Mouse (Mus musculus) spleen, postnatal 14 days (tissue): ENCODE measurements around the gene Stk17b.
A peak's percentile ranks its signal among the peaks of the same experiment; 100 is the strongest.

Experiments
- DNase-seq, 2 experiments: peaks; one replicate each; pipeline ENCODE4 v3.0.0; 2021 to 2022; ENCODE audit warnings: low spot score in 2 of 2

The Stk17b gene

DNA sequence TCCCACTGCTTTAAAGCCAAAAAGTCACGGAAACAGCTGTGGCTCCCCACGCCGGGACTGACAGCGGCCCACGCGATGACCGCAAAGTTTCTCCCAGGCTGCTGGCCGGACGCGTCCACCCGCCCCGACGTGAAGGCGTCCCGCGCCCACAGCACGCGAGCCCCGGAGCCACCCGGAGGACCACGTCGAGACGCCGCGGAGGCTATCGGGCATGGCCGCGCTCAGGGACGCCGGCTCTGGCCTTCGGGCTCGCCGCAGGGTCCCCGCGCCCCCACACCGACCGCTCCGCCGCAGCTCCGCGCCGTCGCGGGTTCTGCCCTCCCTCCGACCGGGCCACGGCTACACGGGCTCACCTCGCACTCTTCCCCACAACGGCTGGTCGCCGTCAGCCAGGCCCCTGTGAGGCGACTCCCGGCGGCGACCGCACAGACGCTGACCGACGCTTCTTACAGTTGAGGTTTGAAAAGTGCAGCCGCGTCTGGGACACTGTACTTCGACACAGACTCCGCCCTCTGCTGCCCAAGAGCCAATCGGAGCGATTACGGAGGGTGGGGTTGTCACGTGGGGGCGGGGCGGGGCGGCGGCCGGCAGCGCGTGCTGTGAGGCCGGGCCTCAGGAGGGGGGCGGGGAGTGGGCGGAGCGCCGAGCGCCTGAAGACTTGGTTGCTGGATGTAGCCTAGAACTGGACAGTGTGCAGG lies at the start of gene Stk17b:
TSS of gene Stk17b (minus strand) at position 504 of the 698 bp plus-strand sequence.
- DNase-seq: peak; percentile 89 to 90

DNA sequence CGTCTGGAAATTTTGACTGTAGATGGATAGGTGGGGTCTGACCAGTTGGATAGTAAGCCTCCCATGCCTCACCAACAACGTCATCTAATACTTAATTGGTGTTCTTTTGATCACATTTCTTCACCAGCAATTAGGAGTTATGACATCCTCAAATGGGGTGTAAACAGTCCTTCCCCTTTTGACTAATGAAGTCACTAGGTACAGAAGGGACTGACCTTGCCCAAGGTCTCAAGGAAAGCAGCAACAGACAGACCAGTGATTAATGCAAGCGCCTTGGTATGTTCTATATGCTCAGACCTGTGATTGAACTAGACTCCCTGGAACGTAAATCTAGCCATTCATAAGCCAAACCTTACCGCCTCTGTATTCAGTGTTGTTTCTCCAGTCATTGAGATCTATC lies 45.3 kb upstream of the Stk17b start:
- DNase-seq: no peak

DNA sequence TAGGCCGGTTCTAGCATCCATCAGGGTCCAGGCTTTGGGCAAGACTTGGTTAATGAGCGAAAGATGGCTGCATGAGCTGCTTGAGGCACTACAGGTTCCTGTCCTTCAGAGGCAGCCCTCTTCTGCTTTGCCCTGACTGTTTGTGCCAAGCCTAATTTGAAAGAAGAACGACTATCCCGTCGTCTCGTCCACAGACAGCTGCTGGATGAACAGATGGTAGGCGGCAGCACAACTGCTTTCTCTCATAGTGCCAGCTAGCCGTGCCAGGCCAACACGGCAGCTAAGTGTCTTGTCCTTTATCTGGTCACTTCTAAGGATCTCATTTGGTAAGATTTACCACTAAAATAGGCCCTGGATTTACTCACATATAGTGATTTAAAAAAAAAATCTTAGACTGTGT lies 44.1 kb upstream of the Stk17b start:
- no peak for DNase-seq

DNA sequence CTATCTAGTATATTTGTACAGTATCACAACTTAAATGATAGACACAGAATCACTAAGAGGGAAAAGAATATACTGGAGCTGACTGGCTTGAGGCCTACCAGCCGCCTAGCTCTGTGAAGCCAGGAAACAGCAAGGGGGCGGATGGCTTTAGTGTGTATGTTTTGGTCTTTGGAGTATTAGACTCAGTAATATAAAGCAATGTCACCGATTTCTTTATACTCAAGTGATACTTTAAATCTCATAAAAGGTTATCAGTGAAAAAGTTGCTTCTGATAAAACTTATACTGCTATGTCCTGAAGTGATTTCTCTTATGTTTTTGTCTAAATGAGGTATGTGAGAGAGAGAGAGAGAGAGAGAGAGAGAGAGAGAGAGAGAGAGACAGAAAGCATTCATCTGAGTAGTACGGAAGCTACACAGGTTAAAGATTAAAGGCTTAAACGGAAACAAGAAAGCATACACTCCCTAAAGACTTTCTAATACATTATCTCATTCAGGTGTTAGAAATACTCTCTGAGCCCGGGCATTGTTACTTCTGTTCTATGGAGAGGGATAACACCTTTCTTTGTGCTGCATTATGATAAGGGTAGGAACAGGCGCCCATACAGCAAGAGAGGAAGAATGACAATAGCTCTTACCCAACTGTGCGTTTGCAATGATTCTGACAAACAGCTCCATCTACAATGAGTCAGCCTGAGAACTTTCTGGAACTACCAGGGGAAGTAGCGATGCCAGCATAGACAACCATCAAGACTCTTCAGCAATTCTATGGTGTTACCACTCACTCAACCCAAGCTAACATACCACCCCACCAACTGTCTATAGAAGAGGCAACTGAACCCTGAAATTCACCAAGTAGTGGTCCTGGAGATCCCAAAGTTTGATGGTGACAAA lies 39.7 kb upstream of the Stk17b start:
- no peak for DNase-seq

DNA sequence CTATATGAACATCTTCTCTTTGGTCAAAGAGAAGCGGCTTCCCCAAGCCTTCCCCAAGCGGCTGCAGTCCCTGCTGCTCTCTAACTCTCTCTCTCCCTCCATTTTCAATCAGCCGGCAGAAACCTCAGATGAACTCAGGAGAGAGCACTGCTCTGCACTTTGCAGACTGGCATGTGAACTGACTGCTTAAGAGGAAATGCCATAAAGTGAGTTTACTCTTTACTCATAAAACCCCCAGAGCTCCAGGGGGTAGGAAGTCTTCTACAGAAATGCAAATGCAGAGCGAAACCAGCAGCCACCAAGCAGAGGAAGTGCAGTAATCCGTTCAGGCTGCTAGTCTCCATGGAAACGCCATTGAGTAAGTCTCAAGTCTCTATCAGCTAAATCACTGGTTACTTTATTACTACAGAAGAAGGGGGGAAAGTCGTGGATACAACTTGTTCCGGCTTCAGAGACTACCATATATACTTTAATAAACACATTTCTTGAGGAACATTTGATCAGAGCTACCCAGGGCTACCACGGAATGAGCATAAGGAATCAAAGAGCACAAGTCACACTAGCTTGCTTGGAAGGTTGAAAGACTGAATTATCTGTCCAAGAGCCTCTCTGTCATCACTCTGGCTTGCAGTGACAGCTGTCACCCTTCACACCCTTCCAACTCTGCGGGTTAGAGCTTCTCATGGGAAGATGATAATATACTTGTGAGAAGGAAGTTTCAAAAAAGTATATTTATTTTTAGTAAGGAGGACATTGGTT lies 38.8 kb upstream of the Stk17b start:
- peak; percentile 12 to 33 for DNase-seq

DNA sequence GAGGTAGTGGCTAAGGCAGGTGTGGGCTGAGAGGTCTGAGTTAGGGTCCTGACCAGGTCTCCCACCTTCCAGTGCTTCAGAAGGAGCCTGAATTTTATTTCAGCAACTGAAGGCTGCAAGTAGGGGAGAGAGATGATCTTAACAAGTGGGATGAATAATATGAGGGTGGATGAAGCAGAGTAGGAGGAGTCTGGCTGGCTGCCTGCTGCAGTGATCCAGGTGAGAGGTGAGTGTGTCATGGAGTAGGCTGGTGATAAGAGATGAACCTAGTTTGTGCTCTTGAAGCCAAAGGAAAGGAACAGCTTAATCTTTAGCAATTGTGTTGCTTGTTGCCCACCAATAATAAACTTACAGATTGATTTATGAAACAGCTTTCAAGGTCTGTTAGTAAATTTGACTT lies 37.0 kb upstream of the Stk17b start:
- no peak for DNase-seq

DNA sequence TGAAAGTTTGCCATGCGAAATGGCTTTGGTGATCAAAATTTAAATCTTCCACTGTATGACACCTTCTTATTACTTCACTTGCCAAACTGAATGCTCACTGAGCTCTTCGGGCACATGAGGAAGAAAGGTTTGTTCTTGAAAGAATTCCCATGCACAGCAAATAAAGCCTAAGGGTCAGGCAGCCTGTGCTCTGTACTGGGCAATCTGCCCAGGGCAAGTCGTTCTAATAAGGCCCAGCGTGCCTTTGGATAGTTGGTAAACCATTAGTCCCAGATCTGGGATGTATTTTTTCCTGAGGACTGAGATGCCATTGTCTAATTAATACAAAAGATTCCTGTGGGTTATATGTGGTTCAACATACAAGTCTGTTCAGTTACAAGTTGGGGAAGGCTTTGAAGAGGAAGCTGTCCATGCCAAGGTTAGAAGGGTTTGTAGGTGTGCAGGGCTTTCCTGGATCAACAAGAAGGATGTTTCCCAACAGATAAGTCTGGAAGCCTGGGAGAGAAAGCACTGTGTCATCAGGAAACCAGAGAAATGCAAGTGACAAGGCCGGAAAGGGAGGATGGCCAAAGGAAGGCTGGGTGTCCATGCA lies 35.1 kb upstream of the Stk17b start:
- DNase-seq: no peak

DNA sequence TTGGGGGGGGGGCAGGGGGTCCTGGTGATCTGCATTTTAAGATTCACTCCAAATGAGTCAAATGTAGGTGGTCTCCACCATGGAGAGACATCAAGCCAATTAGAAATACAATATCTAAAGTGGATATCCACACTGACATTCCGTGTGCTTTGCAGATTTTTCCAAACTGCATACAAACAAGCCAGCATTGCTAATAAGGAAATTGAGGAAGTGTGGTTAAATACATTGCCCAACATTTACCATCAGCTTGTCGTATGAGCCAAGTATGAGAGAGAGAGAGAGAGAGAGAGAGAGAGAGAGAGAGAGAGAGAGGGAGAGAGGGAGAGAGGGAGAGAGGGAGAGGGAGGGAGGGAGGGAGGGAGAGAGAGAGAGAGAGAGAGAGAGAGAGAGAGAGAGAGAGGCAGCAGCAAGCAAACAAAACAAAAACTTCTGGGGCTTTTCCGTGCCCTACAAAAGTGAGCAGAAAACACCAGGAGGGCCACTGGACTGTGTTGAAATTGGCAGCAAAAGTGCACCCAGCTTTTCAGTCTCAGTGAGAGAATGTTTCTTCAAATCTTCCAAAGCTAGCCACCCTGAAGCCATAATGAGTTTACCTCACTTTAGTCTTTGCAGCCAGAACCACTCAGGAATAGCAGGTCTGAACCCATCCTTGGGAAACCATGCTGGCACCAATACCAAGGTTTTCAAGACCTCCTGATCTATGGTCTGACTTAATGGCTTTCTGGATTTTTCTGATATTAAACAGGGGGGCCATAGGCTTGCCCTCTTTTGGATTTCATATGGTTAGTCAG lies 33.2 kb upstream of the Stk17b start:
- DNase-seq: no peak

DNA sequence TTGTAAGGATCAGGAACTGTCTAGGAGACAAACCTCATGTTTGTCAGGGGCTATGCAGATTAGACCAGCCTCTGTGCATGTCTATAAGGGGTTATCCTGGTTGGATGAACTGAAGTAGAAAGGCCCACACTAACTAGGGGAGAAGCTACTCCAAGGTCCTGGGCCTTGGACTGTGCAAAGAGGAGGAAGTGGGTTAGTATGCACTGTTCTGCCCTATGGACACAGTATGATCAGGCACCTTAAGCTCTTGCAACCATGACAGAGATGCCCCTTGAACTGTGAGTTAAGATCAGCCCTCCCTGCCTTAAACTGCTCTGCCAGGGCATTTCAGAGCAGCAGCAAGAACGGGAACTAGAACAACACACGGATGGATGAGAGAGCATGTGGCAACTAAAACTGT lies 31.3 kb upstream of the Stk17b start:
- DNase-seq: no peak

DNA sequence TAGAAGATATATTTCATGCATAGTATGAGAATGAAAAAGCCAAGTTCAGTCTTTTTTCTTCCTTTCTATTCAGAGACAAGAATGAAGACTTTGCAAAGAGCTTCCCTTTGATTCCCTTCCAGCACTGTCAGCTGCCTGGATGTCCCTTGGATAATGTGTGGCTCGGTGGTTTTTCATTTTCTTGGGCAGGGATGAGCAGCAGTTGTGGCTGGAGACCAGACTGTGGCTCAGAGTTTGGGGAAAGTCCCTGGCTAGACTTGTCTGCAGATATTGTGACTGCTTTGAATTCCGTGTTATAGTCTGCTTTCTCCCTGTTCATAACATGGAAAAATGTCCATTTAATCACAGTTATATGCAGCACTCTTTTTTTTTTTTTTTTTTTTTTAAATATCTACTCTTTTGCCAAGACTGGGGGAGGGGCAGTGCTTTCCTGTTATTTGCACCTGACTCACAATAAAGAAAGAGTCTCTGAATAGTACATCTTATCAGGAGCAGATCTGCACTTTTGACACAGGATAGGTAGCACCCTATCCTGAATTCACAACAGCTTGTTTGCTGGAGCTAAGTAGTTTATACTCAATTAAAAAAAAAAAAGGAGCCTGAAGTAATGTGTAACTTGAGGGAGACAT lies 29.2 kb upstream of the Stk17b start:
- DNase-seq: no peak

DNA sequence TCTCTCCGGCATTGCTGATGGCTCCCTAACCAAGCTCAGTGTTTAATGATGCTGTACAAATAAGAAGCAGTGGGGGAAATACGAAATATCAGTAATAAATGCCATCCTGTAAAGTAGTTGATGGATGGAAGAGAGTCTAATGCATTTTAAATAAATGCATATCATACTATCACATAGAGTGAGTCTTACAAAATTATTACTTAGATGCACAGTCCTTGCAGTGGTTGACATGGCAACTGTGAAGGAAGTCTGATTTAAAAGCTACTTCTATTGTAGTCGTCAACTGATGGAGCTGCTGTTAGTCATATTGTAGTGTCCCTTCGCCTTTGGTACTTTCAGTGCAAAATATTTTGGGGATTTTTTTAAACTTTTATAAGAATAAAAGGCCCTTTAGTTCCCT lies 26.9 kb upstream of the Stk17b start:
- no peak for DNase-seq

DNA sequence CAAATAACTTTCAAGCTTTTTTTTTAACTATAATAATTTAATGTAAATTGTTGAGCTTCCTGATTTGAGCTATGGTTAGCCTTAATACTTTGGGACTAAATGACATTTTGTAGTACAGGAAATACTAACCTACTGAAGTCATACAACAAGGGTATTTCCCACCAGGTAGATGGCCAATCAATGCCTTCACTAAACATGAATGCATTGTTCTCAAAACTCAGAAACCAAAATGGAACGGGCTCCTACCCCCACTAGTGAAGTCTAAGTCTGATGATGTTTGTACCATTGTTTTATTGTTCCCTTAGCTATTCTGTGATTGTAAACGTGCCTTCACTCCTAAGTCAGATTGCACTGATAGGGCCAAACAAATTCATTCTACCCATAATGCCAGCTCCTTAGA lies 23.2 kb upstream of the Stk17b start:
- DNase-seq: no peak

DNA sequence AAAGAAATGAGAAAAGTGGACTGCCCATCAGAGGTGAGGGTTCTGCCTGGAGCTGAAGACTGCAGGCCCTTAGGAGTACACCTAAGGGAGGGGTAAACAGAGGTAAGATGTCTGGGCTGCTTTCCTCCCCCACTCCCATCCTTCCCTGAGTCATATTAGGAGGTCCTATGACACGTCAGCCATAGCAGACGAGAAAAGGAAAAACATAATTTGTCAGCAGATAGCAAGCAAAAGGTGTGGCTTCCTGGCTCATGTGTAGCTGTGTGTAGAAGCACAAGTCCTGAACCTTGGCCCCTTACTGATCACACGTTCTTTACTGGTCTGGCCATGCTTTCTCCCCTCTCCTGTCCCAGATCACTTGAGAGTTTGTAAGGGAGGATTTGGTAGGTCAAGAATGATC lies 12.8 kb upstream of the Stk17b start:
- DNase-seq: no peak

DNA sequence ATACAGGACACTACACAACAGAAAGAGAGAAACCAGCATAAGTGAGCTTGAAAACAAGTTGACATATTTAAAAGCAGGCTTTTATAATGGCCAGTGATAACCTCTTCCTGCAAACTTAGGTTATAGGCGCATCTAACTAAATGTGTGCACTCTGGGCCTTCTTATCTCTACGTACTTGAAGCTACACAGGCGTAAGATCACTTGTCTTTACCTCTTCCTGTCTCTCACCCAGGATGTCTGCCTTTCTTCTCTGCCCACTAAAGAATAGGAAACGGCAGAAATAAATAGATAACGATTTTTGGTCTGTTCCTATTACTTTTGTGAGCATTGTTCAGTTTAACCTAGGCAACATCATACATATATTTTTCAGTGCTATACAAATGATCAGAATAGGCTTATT lies 12.1 kb upstream of the Stk17b start:
- no peak for DNase-seq

DNA sequence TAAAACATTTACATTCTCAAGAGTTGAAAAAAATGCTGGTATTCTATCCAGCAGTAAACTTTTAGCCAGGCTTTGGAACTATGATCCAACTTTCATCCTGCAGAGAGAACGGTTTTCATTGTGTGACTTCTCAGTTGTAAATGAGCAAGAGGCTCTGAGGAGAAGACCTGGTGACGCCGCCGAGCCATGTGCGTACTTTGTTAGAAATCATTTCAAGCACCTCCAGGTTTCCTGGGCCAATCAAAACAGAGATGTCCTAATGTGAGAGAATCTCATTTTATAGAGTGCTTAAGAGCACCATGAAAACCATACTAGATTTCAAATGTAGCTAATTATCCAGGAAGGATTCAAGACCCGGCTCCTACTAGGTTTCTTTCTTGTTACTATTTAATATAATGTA lies 11.2 kb upstream of the Stk17b start:
- no peak for DNase-seq

DNA sequence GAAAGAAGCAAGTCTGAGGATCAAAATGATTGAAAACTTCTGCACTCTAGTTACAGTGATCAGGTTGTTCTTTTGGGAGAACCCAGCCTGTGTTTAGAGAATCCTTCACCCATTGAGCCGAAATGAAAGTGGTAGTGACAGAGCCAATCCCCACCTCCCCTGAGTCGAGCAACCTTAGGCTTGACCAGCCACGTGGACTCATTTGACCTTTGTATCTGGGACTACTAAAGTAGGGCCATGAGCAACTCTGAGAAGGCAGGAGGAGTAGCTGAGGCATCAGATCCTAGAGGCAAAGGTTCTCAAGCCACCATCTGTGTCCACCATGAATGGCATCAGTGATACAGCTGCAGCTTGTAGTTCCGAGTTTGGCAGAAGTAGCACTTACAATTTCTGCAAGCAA lies 10.6 kb upstream of the Stk17b start:
- DNase-seq: no peak

DNA sequence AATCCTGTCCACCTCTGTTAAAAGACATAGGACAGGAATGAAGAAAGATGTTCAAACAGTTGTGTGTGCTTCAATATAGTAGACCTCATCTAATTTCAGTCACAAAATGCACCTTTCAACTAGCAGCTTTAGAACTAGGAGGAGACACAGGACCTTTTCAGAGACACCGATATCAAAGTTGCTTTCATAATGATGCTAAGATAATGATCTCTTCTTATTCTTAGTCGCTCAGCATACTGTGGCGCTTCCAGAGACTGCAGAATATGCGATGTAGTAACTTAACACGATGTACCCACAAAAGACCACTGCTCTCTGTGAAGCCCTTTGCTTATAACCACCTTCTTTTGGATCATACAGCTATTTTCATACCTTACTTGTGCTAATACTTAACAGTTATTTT lies 10.1 kb upstream of the Stk17b start:
- no peak for DNase-seq

DNA sequence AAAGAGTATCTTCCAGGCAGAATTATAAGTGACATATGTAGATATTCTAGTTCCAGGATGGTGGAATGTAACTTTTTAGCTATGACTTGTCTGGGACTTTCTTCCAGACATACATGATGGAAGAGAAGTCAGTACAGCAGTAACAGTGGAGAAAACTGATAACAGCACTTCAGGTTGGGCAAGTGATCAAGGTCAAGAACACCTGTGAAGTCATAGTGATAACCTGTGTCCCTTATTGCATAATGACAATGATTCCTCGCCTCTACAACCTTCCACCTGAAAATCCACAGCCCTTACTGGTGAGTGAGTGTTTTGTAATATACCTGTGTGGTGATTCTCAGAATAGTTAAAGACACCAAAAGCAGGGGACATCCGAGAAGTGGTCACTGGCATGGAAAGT lies 9.3 kb upstream of the Stk17b start:
- DNase-seq: no peak

DNA sequence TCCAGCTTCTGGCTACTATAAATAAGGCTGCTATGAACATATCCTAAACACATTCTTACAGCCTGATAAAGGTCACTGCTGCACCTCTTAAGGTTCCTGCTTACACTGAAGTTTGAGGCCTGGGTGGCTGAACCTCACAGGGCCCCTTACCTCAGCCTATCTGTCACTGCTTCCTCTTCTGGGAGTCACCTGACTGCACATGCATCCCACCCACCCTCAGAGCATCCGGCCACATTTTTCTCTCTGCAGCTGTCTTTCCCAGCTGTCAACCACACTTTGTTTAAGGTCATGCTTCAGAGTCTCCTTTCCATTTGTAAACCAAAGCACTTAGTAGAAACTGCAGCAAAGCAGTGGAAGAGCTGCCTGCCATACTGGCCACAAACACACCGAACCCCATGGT lies 6.3 kb upstream of the Stk17b start:
- peak; percentile 49 to 60 for DNase-seq

DNA sequence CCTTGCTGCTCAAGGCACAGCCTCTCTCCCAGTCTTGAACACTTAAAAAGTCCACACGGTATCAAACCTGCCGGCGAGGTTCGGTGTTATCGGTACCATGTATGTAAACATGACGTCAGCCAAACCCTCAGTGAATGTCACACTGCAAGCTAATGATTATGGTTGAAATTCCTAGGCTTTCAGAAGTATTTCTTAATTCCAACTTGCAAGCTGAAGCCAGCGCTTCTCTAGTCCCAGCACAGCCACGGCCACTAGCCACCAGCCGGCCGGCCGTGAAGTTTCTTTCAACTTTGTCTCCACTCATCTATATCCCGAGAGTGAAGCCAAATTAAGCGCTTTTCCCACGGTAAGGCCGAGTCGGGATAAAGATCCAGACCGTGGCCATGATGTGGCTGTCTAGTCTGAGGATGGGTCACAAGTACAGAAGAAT lies 718 bp downstream of the Stk17b start:
- peak; percentile 15 to 36 for DNase-seq

DNA sequence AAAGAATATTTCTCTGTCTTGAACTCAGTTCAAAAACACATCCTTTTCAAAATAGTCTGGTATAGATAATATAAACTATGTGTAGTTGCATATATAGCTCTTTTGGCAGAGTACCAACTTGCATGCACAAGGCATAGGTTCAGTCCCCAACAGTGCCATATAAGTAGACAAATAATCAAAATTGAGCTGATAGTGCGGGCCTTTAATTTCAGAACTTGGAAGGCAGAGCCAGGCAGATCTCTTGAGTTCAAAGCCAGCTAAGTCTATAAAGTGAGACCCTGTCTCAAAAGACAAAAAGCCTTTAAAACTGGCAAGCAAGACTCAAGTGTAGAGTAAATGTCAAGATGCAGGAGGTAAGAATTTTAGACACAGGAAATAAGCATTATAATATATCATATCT lies 2.1 kb downstream of the Stk17b start:
- no peak for DNase-seq
